Mouse (Mus musculus): ENCODE results near the gene Mef2c.

The Mef2c gene

DNA sequence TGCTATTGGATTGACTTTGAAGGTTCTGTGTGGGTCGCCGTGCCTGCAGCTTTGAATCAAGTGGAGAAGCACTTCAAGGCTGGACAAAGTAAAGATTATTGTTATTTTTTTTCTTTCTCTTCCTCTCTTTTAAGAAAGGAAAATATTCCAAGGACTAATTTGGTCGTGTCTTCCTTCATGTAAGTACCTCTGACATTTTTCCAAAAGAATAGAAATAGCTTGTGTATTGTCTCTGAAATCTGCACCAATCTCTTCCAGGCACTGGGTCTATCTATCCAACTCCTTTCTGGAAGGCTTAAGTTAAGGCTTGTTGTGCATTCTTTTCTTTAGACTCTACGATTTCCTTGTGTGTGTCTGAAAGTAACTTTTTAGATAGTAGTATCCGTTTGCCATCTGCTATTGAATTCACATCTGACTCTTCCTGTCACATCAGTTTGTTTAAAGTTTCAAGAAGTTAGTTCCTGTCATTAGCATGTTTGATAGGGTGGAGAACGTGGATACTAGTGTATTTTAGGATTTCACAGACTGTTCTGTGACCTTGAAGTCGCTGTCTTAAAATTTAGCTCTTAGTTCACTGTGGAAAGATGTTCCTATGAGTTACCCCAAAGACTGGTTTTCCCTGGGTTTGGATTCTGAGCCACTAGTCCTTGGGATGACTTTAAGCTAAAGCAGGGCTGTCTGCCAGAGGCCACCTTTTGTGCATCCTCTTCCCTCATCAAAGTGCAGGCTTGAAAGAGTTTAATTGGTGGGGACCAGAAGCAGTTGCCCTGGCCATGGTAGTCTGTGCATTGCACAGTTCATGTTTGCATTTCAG lies 21.3 kb downstream of the Mef2c start:
- DNase-seq (ENCODE audit: low spot score): no peak

DNA sequence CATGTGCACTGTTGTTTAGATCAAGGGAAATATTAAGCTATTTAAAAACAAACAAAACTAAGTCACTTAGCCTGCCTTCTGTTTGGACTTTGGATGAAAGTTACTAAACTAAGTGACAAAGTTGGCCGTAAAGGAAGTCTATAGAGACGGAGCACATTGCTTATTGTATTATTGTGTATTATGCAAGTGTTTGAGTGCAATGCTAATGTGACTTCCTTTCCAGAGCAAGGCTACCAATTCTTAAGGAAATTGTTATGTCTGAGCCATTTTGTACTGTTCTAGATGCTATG lies 21.8 kb downstream of the Mef2c start:
- DNase-seq (ENCODE audit: low spot score): no peak

DNA sequence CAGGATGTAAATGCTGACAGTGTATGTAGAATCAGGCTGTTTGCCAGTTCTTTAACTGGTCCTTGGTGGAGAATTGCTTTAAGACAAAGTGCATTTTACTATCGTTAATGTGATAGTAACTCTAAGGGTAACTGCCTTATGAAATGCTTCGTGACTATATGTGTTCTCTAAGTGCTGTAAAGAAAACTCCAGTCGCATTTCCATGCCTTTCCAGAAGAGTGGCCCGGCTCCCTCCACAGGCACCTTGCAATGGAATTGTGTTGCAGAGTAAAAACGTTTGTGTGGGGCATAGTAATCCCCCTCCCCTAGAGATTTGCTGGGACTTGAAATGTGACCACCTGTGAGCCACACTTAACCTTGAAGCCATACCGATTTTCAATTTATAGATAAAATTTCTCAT lies 22.2 kb downstream of the Mef2c start:
- DNase-seq (ENCODE audit: low spot score): no peak

DNA sequence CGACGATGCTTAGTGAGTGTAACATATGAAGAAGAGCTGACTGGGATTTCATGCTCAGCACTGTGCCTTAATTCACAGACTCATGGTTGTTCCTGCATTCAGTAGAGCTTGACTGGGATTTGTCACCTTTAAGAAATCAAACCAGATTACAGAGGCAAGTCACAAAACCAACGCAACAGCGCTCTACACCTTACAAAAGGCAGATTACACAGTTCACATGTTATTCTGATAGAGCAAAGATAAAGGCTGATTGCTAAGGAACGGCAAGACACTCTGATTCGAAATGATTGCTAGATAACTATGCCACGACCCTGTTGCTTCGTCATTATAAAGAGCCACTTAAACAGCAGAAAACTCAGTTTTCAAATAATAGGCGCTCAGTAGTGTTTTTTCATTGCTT lies 24.1 kb downstream of the Mef2c start:
- DNase-seq (ENCODE audit: low spot score): no peak

DNA sequence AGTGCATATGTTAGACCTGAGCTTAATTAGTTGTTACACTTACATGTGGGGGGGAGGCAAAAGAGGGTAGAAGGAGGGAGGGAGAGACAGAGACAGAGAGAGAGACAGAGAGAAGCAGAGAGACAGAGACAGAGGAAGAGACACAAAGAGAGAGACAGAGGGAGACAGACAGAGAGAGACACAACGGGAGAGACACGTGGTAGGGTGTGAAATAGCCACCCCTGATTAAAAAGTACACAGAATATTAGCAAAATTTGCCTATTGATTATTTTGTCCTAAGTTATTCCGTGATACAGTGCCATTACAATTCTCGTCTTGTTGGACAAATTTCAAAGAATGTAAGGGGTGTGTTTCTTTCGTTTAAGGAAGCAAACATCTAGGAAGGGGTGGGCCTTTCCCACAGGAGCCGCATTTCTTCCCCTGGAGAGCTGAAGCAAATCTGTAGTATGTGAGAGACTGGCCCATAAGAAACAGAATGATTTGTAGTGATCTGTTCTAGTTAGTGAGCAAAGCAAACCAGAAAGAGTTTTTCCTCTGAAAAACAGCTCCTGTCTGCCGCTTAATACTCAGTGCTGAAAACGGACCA lies 26.0 kb downstream of the Mef2c start:
- no peak for DNase-seq (ENCODE audit: low spot score)

DNA sequence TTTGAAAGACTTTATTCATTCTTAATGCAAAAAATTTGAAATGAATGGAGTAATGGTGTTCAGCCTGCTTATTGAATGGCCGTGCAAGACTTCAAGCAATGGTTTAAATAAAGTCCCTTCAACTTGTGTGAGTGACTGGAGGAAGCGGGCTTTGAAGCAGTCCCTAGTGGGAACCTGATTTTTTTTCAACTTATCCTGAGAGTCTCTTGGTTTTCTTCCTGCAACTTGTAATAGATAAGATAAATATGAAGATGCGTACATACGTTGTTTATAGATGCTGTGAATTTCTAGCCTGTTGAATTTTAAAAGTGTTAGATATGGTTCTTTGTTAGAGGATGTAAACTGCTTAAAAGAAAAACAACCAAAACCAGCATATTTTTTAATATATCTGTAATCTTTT lies 27.1 kb downstream of the Mef2c start:
- no peak for DNase-seq (ENCODE audit: low spot score)

DNA sequence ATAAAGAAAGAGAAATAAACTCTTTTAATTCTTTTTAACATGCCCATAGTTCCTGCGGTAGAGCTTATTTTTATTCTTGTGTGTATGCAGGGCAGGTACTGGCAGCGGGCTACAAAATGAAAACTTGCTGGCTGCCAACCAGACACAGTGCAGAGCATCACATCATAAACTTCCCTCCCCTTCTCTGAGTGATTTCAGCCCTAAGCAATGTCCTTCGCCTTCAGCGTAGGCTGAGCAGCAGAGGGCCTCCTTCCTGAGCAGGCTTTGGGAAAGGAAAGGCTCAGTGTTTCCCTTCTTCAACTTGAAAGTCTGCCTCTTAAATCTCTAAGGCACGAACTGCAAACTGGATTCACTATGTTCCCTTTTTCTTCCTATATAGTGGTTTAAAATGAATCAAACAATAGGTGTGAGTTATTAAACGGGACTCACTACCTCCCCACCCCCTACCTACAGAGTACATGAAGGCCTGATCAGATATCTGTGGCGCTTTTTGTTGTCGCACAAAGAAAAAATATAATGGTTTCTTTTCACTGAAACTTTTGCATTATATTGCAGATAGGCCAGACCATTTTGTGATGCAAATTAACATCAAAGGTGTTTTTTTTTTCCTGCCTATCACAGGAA lies 28.2 kb downstream of the Mef2c start:
- peak; percentile 50 for DNase-seq (ENCODE audit: low spot score)

DNA sequence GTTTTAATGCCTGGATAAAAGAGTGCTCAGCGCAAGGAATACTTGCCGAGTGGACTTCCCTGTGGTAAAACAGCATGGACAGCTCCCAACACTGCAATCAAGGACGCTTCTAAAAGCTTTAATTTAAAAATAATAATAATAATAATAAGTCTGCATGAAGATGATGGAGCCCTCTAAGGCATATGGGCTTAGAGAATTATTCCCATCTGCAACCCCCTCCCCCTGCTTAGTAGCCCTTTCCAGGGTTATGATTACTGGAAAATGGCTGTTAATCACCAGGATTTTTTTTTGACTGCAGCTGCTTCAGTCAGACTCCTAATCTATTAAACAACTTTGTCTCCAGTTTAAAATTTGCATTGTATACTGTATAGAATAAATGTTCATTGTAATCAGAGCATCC lies 32.5 kb downstream of the Mef2c start:
- DNase-seq (ENCODE audit: low spot score): no peak

DNA sequence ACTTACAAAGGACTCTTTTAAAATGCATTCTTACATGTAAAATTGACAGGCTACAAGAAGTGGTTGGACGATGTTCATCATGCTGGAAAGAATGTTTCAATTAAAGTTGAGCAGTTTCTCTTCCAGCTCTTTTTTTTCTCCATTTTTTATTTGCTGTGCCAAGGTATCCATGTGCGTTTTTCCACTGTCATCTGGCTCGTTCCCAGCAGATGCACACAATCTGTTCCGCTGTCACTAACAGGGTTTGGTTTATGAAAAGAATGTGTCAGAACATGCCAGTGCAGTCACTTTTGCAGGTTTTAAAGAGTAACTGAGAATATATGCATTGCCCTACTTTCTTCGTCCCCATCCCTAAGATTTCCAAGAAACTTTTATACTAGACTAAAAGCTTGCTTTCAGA lies 33.3 kb downstream of the Mef2c start:
- no peak for DNase-seq (ENCODE audit: low spot score)

DNA sequence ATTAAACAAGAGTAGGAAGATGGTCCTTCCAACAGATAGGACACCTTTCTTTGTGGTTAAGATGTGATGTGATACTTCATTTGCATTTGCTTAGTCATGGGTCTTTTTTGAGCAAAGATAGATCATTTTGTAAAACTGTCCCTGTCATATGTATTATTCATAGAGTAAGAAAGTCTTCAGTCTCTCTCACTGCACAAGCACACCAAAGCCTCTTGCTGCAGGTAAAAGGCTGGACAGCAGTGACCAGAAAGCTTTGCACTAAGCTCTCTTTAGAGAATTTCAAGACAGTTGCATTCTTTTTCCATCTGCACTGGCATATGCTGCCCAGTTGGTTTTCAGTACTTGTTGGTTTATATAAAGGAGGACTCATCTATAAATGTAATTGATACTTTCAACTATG lies 36.1 kb downstream of the Mef2c start:
- DNase-seq (ENCODE audit: low spot score): no peak

DNA sequence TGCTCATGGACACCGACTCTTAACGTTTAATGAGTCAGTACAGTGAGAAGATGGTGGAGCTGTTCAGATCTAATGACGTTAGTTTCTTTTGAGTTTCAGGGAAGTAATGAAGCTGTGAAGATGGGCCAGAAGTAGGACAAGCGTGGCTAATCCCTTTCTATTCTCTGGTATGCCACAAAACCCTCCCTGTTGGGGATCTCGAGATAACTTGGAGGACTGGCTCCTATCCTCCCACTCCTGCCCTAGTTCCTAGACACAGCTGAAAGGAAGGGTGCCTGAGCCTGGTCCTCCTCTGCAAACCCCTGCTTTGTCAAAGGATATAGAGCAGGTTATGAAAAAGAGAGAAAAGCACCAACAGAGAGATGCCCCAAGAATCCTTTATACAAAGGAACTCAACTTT lies 38.8 kb downstream of the Mef2c start:
- DNase-seq (ENCODE audit: low spot score): no peak

DNA sequence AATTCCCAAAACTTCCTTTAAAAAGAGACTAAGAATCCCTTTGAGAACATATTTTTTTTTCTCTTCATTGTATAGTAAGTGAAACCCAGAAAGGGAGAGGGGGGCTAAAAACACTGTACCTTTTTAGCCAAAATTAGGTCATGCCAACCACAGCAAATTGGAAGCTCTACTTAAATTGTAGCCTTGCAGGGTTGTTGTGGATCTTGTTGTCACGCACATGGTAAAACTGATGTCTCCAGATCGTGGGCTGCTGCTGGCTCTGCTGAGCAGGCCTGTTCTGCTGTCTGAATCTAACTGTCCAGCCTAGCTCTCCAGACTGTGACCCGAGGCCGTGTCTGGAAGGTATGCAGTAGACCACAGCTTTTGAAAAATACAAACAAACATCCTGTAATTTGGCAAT lies 40.9 kb downstream of the Mef2c start:
- no peak for DNase-seq (ENCODE audit: low spot score)

DNA sequence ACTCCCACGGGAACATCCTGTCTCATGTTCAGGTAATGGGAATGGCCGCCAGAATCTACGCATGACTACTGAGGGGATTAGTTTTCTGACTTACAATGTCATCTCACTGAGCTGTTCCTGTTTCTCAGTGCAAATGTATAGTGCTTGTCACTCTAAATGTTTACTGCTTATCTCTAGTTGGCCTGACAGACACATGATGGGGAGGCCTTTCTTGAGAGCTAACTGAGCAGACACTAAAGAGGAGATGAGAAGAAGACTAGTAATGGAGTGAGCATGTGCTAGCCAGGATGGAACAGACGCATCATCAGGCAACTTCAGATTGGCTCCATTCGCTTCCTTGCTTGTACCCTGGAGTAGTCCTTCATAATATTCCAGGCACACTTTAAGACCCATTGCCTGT lies 43.0 kb downstream of the Mef2c start:
- DNase-seq (ENCODE audit: low spot score): no peak

DNA sequence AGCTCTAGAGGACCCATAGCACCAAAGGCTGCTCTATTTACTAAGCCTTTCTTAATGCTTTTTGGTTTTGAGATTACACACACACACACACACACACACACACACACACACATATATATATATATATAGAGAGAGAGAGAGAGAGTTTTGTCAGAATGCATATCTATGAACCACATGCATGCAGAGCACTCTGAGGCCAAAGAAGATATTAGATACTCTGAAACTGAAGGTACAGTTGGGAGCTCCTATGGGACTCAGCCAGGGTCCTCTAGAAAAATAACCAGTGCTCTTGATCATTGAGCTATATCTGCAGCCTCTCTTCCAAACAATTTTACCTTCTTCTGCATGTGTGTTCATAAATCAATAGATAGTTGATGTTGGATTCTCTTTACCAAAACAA lies 47.4 kb downstream of the Mef2c start:
- DNase-seq (ENCODE audit: low spot score): no peak

DNA sequence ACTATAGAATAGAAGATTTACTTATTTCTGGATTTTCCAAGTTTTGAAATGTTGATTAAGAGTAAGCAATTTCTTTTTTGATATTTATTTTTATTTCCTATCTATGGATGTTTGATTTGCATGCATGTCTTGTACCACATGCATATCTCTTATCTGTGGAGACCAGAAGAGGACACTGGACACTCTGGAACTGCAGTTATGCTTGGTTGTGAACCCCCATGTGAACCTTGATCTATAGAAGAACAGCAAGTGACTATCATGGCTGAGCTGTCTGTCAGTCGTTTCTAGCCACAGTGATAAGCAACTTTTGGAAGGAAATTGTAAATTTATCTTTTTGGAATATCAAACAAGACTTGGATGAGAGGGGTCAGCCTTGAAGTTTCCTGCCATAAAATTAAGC lies 48.2 kb downstream of the Mef2c start:
- no peak for DNase-seq (ENCODE audit: low spot score)

DNA sequence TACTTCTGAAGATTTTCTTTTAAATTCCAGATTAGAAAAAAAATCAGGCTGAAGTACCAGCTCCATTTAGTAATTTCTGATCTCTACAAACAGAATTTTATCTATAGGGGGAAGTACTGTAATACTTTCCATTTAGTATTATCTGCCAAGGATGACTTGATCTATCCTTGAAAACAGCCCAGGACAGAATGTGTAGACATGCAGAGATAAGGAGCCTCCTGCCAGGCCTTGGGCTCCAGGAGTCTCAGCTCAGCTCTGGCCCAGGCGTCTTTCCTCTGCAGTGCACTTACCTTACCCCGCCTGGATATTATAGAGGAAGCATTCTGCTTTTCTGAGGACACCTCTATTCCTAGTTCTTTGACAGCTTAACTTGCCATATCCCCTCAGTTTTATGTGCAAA lies 59.4 kb downstream of the Mef2c start:
- no peak for DNase-seq (ENCODE audit: low spot score)

DNA sequence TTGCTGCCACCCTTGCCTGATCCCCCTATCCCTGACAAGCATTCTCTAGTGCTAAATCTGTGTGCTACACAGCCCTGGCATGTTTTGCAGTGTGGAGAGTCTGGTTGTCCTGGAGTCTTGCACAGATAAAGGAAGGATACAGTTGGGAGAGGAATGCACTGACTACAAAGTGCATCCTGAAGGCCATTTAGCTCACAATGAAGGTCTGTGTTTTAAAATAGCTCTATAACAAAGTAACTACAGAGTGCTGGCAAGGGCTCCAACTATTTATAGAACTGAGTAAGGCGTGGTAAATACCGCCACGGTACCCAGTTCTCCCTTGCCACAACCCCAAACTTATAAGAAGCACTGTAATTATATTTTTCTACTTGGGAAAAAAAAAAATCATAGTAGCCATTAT lies 61.9 kb downstream of the Mef2c start:
- peak; percentile 50 for DNase-seq (ENCODE audit: low spot score)

DNA sequence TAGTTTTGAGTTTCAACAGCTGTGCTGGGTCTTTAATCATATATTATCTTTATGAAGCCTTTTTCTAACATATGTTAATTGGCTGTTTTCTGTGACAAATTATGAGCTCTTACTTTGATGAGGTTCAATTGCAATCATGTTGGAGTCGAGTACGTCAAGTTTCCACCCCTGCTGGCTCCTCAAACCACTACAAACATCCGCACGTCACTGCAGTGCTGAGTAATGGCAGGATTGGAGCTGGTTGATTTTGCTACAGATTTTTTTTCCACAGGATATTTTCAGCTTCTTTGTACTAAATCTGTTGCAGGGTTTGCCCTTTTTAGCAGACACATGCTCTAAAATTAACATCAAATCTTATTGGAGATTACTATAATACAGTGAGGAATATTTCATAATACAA lies 62.3 kb downstream of the Mef2c start:
- DNase-seq (ENCODE audit: low spot score): no peak

DNA sequence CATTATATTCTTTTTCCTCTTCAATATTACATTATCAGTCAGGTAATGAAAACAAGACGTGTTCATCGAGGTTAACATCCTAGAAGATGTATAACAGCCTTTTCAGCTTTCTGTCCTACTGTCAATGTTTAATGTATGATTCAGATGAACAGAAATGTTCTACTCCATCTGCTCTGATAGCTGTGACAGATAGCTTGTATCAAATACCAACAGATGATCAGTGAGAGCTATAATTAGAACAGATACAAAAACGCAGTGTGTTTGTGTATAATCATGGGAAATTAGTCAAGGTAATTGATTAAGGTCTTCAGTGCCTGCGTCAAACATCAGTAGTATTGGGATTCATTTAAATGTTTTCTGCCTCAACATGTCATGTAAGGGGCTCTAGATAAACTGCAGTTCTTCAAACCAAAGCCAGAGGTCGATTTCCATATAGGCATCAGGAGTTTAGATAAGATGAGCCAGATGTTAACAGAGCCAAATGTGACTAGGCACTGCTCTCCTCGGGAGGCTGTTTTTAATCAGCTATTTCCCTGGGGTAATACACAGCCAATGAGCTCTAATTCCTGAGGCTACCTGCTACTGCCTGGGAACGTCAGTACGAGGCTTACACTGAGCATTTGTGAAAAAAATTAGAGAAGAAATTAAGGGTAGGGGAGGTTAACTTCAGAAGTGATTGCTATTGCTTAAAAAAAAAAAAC lies 63.1 kb downstream of the Mef2c start:
- no peak for DNase-seq (ENCODE audit: low spot score)

DNA sequence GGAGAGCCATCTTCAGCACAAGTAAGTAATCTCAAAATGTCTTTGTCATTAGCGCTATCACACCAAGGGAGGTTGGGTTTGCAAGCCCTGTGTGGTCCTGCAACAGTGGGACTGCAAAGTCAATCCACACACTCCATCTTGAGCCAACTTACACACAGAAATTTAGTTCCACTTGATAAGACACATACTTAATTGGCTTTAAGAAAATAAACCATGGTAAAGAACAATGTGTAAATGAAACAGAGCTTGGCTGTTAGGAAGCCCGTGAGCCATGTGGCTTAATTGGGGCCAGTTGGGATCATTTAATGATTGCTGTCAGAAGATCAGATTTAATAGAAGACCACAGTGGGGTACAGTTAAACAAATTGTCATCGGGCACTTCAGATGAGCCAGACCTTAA lies 63.8 kb downstream of the Mef2c start:
- no peak for DNase-seq (ENCODE audit: low spot score)

DNA sequence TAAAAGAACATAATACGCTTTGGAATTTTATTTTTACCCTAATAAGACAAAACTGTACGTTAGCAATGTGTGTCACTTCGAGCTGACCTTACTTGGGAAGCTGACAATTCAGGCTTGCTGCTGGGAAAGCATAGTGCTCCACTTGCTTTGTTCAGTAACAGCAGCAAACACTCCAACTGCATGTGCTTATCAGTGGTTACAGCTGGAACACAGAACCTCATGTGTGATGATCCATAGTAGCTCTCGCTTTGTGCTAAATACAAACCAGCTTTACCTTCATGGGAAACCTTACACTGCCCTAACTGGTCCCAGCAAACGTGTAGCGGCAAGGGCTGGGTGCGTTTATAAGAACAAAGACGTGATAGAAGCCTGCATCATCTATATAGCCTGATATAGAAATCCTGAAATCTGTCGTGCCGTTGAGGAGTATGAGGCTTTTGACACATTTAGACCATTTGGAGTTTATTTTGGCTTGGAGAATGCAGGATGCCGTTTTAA lies 65.0 kb downstream of the Mef2c start:
- no peak for DNase-seq (ENCODE audit: low spot score)

DNA sequence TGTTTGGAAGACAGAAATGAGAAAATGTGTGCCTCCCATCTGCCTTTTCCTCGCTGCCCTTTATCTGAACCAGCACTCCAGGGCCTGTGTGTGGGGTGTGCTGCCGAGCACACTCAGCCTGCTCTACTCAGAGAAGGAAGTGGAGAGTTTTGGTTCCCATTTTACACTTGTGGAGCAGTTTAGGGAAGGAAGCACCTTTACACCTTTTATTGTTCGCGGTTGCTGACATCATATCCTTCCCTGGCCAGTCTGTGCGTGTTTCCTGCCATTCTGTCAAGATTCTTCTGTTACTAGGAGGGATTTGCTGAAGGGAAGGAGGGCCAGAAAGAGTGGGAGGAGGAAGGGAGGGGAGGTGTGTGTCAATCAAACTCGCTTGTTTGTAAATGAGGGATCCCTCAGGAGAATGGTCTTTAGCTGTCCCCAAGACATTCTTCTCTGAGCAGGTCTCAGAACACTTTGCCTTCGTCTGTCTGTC lies 68.2 kb downstream of the Mef2c start:
- DNase-seq (ENCODE audit: low spot score): no peak

DNA sequence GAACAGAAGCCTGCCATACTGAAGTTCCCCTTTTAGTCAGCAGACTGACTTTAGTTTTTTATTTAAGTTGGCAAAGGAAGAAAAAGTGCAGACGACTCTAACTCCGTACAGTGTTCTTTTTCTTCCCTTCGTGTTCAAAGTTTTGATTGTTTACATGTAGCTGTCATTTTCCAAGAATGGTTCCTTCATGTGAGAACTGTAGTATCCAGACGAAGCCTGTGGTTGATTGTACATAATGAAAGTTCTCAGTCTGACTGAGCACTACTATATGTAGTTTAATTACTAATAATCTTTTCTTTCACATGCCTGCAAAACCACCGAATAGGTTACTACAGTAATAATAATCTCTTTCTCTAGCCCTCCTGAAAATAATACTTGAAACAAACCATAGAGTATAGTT lies 68.6 kb downstream of the Mef2c start:
- no peak for DNase-seq (ENCODE audit: low spot score)
